Mouse (Mus musculus) mature B cell (primary cell): ENCODE data around the gene Cfap97d2.

Source experiments
- in situ Hi-C: fragments of 300-500 bp; cut with MboI; formaldehyde crosslinking; loops from 2 replicates; pipeline ENCODE4 v1.14.3; 2019

Gene Cfap97d2

DNA sequence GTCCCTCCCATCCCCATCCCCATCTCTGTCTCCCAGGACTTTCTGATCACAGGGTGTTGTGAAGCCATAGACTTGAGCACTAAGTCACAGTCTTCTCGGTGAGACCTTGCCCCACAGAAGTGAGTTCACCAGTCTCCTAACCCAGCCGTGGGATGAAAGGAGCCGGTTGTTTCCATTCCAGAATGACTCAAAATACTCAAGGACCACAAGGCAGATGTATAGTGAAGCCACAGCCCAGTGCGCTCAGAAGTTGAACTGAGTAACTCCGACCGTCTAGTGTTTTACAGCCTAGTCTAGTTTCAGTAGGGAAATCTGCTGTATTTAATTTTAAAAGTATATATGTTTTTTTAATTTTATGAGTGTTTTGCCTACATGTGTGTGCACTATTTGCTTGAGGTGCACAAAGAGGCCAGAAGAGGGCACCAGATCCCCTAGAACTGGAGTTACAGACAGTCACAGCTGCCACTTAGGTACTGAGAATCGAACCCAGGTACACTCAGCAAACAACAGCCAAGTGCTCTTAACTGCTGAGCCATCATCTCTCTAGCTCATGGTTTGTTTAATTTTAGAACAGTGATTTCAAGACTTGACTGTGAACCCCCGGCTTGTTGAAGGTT, 18.5 kb upstream of the Cfap97d2 start:
- in situ Hi-C loops, result loop anchor here (5.0 kb wide), 1 partner anchor 135 kb away; no protein-coding TSS in a partner anchor

GRCm38 (mm10) chr8:13687941-13688340, 17.7 kb upstream of the Cfap97d2 start:
- in situ Hi-C loops, result loop anchor here (5.0 kb wide), 1 partner anchor 136 kb away; no protein-coding TSS in a partner anchor

DNA sequence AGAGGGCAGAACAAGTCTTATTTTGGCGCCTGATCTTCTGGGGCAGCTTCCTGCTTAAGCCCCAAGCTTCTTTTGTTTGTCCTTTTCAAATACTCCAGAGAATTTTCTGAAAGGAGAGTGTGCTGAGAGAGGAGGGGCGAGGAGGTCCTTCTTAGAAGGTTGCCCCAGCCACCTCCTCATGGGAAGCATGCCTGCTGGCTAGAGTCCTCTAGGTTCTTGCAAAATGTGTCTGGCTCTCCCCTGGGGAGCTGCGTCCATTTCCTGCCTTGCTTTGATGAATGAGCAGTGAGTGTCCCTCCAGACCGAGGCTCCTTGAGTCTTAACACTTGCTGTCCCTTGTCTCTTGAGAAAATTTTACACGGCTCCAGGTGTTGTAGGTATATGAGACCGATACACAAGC, 17.2 kb upstream of the Cfap97d2 start:
- in situ Hi-C loops, result loop anchor here (5.0 kb wide), 1 partner anchor 136 kb away; no protein-coding TSS in a partner anchor

DNA sequence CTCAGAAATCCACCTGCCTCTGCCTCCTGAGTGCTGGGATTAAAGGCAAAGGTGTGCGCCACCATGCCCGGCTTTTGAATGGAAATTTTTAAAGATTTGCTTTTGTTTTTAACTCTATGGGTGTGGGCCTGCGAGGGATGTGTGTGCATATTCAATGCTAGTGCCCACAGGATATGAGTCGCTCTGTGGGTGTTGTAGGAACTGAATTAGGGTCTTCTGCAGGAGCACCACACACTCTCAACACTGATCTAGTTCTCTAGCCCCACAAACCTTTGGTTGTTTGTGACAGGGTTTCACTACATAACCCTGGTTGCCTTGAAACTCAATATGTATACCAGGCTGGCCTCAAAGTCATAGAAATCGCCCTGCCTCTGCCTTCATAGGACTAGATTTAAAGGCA, 16.4 kb upstream of the Cfap97d2 start:
- in situ Hi-C loops, result loop anchor here (5.0 kb wide), 1 partner anchor 137 kb away; no protein-coding TSS in a partner anchor

GRCm38 (mm10) chr8:13692302-13693066, 13.2 kb upstream of the Cfap97d2 start:
- in situ Hi-C loops, result no loop called here

DNA sequence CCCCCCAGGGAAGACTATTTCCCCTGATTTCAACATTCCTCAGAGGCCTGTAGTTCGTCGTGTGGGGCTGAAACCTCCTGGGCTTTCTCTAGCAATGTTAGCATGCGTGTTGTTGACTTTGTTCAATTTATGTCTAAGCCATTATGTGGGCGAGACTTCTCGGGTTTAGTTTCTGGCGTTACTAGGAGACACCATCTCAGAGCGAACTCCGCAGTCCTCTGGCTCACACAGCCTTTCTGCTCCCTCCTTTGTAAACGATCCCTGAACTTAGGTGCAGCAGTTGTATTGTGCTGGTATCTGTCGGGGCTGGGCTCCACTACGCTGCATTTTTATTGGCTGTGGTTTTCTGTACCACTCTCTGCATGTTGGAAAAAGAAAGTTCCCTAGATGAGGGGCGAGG, 11.0 kb upstream of the Cfap97d2 start:
- in situ Hi-C loops, result no loop called here

GRCm38 (mm10) chr8:13695203-13695867, 10.4 kb upstream of the Cfap97d2 start:
- in situ Hi-C loops, result no loop called here

GRCm38 (mm10) chr8:13696157-13696556, 9.5 kb upstream of the Cfap97d2 start:
- in situ Hi-C loops, result no loop called here

GRCm38 (mm10) chr8:13697196-13697595, 8.5 kb upstream of the Cfap97d2 start:
- in situ Hi-C loops, result no loop called here

GRCm38 (mm10) chr8:13697681-13698080, 8.0 kb upstream of the Cfap97d2 start:
- in situ Hi-C loops, result no loop called here

DNA sequence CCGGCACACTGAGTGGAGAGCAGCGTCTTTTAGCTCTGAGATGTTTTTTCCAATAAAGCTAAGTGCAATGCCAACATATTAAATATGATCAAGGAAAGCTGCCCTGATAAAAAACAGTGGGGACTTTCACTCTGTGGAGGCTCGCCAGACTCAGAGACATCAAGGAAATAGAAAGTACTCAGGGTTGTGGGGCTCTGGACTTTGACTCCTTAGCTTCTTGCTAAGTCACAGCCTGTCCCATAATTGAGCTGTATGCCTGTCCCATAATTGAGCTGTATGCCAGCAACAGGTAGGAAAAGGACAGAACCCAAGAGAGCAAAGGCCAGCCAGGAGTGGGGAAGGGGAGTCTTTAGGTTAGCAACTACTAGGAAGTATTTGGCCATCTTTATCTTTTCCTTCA, 7.4 kb upstream of the Cfap97d2 start:
- in situ Hi-C loops, result no loop called here

DNA sequence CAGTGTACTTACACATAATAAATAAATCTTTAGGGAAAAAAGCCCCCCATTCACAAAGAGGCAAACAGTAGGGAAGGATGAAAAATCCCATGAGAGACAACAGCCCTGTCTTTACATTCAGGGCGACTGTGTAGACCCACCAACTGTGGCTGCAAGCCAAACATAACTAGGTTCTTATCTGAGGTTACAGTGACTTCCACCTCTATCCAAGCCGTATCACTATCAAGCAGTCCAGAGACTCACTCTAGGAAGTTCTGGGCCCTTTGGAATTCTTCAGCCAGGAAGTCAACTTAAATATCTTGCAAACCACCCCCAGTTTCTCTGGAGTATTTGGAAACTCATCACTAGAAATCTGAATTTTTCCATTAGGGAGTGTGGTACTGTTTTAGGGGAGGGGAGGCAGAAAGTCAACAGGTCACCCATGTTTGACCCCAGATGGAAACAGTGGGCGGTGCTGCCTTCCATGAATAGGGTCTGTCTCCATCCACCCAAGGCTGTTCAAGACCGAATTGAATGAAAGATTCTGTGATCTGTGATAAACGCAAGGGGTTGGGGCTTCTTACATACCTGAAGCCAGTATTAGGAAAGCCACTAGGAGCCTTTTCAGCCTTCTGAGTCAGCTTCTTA, 6.3 kb upstream of the Cfap97d2 start:
- in situ Hi-C loops, result no loop called here

DNA sequence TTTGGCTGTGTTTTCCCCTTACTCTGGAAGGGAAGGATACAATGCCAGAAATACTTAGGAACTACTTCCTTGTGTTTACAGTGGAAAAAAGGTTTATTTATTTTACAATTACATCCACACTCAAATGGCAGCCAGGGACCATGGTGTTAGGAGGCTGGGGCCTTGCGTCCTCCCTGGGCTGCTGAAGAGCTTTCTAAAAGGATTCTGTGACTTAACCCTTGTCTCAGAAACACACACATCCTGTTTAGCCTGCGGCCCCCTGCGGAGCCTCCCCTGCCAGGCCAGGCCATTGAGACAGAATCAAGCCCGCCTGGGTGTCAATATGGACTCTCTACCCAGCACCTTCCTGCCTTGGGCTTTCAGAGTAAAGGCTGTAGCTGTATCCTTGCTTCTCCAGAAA, 2.9 kb upstream of the Cfap97d2 start:
- in situ Hi-C loops, result no loop called here

DNA sequence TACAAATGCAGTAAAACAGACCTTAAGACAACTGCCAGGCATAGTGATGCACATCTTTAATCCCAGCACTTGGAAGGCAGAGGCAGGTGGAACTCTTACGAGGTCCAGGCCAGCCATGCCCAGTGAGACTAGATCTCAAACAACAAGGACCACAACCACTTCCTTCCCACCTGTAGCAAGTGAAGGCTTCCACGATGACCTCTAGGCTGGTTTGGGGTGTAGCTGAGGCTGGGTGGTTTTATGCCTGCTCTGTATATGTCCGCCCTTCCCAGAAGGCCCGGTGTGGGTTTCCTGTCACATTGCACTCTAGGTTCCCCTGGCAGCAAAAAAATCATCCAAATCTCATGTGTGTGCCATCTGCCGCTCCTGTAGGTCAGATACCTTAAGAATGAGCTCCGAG, 1.9 kb upstream of the Cfap97d2 start:
- in situ Hi-C loops, result no loop called here

GRCm38 (mm10) chr8:13704301-13704700, 1.4 kb upstream of the Cfap97d2 start:
- in situ Hi-C loops, result no loop called here

GRCm38 (mm10) chr8:13706918-13707317, 1.2 kb downstream of the Cfap97d2 start:
- in situ Hi-C loops, result no loop called here

DNA sequence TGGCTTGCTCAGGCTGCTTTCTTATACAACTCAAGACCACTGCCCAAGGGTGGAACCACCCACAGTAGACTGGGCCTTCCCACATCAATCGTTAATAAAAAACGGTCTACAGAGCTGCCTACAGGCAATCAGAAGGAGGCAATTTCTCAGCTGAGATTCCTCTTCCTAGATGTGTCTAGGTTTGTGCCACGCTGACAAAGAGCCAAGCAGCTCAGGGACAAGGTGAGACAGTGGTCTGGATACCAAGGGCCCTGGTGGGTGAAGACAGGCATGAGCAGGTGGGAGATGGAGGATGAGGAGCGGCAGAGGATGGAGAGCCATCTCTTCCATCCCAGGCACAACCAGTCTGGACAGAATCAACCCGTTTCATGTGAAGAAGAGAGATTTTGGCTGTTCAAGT, 2.8 kb downstream of the Cfap97d2 start:
- in situ Hi-C loops, result no loop called here

GRCm38 (mm10) chr8:13718980-13719379, 13.3 kb downstream of the Cfap97d2 start:
- in situ Hi-C loops, result no loop called here

- in situ Hi-C loops, result no loop called here
Measured at GRCm38 (mm10) chr8:13725722-13726121, 20.0 kb downstream of the Cfap97d2 start.

DNA sequence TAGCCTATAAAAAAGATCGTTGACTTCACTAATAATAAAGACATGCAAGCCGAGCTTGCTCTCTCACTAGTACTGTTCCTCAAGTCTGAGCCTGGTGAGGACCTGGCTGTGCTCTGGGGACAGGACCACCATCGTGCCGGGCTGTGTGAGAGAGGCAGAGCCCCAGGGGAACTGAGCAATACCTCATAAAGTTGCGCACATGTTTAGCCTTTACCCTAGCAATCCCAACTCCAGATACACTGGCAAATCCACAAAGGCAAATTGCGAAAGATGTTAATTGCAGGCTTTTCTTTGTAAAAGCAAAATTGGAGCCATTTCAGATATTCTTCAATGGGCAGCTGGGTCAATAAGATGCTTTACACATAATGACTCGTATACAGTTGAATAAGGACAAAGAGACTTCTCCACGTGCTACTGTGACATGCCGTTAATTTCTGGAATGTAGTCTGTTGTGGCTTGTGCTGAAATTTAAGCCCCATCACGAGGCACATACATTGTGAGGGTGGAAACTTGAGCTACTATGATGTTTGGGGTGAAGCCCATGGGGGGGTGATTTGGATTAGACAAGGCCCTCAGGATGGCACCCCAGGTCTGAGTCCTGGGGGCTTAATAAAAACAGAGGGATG, 21.9 kb downstream of the Cfap97d2 start:
- in situ Hi-C loops, result no loop called here

DNA sequence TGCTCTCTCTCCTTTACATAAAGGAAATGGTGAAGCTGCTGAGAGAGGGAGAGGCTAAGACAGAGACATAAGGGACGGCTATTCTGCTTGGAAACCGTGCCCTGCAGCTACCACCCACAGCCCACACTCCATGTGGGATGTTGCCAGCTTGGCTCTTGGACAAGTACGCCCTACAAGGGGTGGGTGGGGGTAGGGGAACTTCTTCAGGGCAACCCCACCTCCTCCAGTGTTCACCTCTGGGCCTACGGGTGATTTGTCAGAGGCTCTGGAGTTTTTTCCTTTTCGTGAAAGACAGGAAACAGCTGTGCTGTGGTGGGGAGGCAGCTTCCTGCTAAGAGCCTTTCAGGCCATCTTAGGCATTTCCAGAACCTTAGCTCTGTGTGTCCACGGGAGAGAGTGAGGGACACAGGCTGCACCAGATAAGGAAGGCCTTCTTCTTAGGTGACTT, 34.7 kb downstream of the Cfap97d2 start:
- in situ Hi-C loops, result no loop called here
